Mouse (Mus musculus) lung, postnatal 14 days (tissue): Measurements from ENCODE around the gene Serpina3i.

Experiments used
- DNase-seq: peaks from one replicate; pipeline ENCODE4 v3.0.0; 2021

Serpina3i gene

DNA sequence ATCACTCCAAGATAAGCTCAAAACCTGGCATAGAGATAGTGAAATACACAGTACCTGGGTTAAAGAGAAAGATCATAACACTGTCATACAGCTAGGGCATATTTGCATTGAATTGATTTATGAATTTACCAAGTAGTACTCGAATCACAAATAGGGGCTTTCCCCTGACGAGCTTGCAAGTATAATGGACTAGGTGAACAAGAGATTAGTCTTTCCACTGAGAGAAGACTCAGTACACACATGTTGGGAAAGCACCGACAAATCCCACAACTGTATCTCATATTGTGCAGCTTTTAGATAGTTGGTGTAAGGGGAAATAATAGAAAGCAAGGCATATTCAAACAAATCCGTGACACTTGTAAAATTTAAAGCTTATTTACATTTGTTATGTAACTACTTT lies 43.1 kb downstream of the Serpina3i start:
- no peak for DNase-seq

DNA sequence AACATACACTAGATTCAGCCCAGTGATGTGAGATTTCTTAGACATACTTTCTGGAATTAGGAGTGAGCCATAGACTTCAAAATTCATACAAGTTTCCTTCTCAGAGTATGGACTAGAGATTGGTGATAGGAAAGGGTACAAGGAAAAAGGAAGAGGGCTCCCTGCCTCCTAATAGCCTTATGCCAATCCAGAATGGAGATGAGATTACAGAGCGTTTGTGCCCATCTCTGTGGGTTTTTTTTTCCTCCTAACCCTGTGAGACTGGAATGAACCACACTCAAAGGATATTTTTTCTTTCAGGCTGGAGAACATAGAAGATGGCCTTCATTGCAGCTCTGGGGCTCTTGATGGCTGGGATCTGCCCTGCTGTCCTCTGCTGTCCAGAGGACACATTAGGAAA lies 51.3 kb downstream of the Serpina3i start, which contains the start of gene Serpina3j:
TSS of gene Serpina3j (plus strand) at position 301 of the 400 bp plus-strand sequence.
- DNase-seq, result no peak
